Mouse (Mus musculus) large intestine, adult 2 months (tissue): ENCODE measurements at regions not wholly inside any gene's neighbourhood (a gene's known extent, or its start where the extent isn't known, plus 50 kb on each side); places are given as distances from the start of the nearest gene placed in this dataset.
"Not testable (repeated sequence)": the region's sequence is repeated elsewhere in the genome, so short reads cannot be mapped to it uniquely, and the experiment has no call there.

Source experiments
- DNase-seq: peaks from one replicate; pipeline ENCODE4 v3.0.0-alpha.2; 2012; ENCODE audit warnings: low read depth, low spot score
- whole genome bisulfite sequencing: fragments of 180-500 bp; shearing (Covaris S2); methylation state at CpG from one replicate; pipeline ENCODE4 v1.1.7; 2018; 5-methylcytosine and 5-hydroxymethylcytosine counted together

DNA sequence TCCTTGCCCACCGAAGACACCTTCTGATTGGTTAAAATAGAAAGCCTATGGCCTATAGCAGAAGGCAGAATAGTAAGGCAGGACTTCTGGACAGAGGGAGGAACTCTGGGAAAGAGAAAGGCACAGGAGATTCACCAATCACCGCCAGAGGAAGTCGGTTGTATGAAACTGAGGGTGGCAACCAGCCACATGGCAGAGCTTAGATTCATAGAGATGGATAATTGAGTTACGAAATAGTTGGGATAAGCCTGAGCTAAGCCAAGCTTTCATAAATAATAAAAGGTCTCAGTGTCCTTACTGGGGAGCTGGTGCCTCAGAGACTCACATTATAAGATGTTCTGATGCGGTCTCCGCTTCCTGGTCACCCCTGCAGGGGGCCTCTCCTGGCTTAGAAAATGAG, 98.7 kb upstream of the Stt3b start:
- WGBS, result 77% methylated on average over 6 of the region's 6 CpGs
- DNase-seq, result no peak

DNA sequence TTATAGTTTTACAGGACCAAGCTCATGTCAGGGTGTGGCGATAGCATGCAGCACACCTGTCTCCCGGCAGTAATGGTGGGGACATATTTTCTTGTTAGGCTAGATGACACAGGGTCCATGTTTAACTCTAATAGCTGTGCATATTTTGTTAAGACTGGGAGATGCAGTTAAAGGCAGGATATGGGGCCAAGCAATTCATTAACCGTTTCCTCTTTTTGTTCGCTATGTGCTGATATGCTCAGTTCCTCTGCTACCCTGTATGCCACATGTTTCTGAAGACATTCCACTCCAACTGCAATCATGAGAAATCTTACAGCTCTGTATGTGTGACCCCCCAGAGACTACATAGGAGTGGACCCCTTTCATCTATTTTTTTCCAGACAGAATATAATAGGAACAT, 104.0 kb upstream of the Stt3b start:
- no peak for DNase-seq
- 60% methylated on average over 4 of the region's 4 CpGs for WGBS

DNA sequence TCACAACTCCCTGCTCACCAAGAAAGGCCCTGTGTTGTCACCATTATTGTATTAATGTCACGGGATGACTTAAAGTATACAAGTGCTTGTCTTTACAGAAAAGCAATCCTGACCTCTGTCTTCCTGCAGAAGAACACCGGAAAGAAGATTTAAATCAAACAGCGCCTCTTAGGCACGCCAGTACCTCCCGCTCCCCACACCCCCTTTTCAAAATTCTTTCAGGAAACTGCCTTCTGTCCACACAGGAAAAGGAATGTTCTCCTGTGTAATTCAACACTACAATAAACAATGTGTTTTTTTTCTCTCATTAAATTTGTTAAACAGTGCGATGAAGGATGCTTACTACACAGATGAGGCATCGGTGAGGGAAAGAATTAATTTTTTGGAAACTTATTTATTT, 112.6 kb upstream of the Stt3b start:
- no peak for DNase-seq
- WGBS, result 78% methylated on average over 7 of the region's 7 CpGs

DNA sequence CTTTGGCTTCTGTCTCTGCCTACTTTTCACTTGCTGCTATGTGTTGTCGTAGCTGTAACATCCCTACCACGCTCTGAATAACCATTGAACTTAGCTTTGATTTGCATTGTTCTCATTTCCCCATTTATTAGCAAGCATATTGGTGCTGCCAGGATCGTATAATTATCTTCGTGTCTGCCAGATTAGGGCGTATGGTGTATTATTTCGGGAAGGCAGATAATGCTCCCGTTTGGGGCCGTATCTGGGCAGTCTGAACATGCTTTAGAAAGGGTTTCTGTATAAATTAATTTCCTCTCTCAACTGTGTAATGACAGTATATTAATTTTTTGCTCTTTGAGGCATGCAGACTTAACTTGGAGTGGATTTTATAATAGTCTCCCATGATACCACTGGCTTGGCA, 116.5 kb upstream of the Stt3b start:
- no peak for DNase-seq
- 88% methylated on average over 8 of the region's 8 CpGs for WGBS

DNA sequence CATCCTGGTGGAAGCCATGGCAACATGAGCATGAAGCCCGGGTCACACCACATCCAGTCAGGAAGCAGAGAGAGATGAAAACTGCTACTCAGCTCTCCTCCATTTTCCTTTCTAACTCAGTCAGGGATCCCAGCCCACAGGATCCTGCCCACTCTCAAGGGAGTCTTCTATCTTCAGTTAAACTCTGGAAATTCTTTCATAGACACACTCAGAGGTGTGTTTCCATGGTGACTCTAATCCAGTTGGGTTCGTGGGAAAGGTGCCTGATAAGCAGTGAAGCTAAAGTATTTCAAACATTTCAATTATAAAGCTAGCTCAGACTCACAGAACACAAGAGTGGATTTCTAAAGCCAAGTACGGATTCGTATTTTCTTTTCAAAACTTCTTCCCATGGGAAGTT, 120.0 kb upstream of the Stt3b start:
- 80% methylated on average over 4 of the region's 4 CpGs for WGBS
- no peak for DNase-seq

DNA sequence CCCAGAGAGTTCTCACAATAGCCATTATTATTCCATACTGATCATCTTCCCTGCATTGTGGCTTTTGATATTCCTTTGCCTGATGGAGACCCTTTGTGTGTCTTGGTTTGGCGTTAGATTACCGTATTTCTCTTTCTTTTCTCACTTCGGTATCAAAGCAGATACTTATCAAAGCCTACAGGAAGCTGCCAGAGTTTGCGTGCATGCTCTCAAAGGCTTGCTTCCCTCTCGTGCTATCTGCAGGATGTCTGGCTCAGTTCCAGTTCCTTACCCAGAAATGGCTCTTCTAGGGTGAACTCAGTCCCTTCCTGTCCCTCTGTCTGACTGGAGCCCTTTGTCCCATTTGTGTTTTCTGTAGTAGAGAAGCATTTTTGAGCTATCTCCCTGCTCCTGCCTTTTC, 124.5 kb upstream of the Stt3b start:
- 35% methylated on average over 5 of the region's 5 CpGs for WGBS
- DNase-seq, result no peak

DNA sequence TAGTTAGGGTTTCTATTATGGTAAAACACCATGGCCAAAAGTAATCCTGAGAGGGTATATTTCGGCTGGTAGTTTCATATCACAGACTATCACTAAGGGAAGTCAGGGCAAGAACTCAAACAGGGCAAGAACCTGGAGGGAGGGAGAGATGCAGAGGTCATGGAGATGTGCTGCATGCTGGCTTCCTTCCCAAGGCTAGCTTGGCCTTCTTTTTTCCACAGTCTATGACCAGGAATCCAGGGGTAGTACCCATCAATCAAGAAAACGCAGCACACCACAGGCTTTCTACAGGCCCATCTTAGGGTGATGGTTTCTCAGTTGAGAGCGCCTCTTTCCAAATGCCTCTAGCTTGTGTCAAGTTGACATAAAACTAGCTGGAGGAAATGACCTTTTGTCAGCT, 126.1 kb upstream of the Stt3b start:
- DNase-seq, result no peak
- 88% methylated on average over 3 of the region's 3 CpGs for WGBS

DNA sequence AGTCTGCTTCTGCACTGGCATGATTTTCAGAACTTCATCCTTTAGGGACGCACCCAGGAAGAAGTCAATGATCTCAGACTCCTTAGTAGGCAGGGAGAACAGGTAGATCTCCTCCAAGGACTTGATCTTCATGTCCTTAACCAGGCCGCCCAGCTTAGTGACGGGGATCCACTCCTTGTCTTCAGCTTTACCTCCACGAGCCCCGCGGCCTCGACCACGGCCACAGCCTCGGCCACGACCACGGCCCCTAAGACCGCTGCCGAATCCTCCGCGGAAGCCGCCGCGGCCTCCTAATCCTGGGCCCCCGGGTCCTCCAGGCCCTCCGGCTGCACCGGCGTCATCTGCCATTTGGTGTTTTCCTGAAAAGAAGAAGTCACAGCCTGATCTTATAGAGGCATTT, 128.0 kb upstream of the Stt3b start:
- WGBS, result over 99% methylated on average over 22 of the region's 22 CpGs

DNA sequence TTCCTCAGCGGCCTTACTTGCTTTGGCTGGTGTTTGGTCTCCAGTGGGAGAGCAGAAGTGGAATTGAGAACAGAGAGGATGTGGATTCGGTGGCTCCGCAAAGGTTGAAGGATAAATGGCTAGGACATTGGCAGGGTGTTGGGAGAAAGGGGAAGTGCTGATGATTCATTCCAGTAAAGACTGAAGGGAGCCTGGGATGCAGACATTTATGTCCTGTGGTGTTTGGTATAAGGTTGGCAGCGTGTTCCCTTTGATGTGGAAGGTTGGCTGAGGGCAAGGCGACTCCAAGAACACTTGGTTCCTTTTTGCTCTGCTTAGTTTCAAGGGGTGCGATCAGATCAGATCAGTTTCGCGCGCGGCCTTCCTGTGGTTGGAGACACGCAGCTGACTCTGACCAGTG, 136.5 kb upstream of the Stt3b start:
- no peak for DNase-seq
- 89% methylated on average over 11 of the region's 11 CpGs for WGBS

More for the DNA sequence above, 128.0 kb upstream of the Stt3b start:
- not testable (repeated sequence) for DNase-seq

DNA sequence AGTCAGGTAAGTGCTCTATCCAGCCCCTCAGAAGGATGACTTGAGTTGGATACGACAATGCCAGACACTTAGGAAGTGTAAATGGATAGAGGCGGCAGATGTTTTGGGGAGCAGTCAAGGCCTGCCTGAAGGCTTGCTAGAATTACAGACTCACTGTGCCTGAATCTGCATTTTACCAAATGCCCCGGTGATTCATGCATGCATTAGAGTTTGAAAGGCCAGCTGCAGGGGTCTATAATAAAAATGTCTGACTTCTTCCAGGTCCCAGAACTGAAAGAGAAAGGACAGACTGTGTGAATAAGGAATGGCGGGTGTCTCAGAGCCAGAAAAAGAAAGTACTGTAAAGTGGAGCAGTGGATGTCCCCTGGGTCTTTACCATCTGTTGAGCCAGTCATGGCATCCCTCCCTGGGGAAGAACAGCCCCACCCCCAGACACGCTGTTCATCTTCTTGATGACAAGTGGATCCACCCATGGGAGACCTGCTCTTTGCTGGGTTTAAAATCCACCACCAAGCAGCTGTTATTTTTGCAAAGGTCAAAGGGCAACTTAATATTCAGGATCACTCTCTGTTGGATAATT, 140.6 kb upstream of the Stt3b start:
- no peak for DNase-seq
- 83% methylated on average over 5 of the region's 5 CpGs for WGBS

DNA sequence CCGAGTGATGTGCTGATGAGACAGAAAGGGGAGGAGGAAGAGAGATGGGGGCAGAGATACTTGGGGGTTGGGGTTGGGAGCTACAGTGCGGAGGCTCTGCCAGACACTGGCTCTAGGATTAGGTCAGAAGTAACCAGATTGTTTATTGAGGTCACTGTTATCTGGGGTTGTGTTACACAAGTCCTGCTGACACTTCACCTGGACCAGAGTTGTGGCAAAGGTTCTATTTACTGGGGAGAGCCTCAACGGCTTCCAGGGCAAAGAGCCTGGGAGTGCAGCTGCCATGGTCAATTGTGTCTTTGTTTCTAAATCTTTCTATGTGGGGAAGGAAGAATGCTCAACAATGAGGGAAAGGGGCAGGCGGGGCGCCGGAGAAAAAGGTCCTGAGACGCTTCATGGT, 144.6 kb upstream of the Stt3b start:
- no peak for DNase-seq
- WGBS, result 79% methylated on average over 7 of the region's 7 CpGs

DNA sequence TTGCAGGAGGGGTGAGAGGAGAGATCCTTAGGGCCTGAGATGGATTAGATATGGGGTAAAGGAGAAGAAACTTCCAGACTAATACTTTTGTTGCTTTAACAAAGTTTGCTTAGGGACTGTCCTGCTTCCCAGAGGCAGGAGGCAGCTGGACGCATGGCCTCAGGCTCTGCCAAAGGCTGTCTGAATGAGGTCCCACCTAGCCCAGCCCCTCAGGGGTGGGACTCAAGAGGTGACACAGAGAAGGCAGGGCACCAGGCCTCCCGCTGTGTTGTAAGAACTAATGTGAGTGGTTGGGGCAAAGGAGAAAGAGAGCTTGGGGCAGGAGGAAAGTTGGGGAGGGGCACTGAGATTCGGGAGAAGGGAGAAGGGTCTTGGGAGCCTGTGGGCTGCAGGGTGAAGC, 145.9 kb upstream of the Stt3b start:
- DNase-seq, result no peak
- 58% methylated on average over 3 of the region's 3 CpGs for WGBS

DNA sequence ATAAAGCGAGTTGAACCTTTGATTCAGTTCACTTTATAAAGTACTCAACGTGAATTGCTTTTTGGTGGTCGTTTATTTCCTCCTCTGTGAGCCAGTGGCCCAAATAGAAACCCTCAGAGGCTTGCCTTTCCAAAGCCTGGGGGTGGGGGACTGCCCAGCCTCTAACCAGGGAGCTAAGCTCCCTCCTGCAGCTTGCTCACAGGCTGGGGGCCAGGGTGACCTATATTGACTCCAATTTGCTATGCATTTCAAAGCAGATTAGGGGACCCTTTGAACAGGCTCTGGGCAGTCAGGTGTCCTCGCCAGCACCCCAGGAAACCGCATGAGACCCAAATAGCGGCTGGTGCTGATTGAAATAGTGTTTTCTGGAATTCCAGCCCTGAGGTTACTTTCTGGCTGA, 146.4 kb upstream of the Stt3b start:
- DNase-seq, result no peak
- WGBS, result 64% methylated on average over 6 of the region's 6 CpGs

DNA sequence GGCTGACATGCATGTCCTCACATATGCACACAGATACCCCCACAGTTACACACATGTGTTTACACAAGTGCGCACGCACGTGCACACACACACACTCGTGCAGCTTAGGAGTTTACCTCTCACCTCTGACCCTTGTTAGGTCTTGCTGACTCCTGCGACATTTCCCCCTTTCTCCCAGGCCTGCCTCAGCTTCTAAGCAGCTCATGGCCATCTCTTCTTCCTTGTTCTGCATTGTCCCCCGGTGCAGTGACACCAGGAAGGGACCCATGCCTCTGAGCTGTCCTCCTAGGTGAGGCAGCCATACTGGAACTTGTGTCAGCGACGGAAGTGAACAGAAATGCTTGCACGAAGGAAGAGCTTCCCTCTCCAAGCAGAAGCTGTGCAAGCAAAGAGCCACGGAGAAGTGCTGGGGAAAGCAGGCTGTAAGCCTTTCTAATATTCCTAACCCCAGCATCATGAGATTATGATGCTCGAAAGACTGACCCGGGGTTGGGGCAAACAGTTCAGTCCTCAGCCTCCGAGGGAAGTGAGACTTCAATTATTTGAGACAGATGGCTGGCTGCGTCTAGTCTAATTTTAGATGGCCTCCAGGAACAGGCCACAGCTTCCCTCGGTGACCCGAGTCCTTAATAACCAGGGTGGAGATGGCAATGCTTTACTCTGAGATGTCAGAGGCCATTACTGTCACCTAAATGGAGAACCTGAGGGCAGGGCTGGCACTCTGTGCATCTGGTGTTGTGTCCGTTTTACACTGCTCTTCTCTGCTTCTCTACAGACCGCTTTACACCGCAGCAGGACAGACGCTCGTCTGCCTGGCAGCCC, 147.9 kb upstream of the Stt3b start:
- no peak for DNase-seq
- WGBS, result 74% methylated on average over 21 of the region's 21 CpGs

DNA sequence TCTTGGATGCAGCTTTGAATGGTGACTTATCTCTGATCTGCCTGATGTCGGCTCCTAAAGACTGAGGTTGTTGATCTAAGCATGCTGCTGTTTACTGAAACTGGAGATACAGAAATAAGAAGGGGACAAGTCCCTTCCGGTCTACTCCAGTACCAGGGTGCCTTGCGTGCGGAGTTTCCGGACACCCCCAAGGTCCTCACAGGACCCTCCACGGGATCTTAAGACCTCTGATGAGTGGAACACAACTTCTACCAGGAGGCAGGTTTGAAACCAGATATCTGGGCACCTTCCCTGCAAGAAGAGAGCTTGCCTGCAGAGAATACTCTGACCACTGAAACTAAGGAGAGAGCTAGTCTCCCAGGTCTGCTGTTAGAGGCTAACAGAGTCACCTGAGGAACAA, 148.9 kb upstream of the Stt3b start:
- DNase-seq, result not testable (repeated sequence)
- WGBS, result 93% methylated on average over 6 of the region's 6 CpGs

DNA sequence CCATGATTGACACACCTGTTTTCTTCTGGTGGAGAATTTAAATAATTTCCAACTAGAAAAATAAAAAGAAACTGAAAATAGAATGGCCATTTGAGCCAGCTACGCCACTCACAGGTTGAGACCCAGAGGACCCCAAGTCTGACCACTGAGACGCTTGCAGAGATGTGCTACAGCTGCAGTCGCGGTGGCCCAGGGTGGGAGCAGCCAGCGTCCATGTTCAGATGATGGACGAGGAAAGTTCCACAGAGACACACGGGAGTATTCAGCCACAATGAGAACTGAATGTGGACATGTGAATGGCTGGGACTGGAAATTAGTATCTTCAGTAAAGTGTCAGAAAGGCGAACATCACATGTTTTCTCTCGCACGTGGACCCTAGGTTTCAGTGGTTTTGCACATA, 155.1 kb upstream of the Stt3b start:
- no peak for DNase-seq
- 95% methylated on average over 10 of the region's 10 CpGs for WGBS

DNA sequence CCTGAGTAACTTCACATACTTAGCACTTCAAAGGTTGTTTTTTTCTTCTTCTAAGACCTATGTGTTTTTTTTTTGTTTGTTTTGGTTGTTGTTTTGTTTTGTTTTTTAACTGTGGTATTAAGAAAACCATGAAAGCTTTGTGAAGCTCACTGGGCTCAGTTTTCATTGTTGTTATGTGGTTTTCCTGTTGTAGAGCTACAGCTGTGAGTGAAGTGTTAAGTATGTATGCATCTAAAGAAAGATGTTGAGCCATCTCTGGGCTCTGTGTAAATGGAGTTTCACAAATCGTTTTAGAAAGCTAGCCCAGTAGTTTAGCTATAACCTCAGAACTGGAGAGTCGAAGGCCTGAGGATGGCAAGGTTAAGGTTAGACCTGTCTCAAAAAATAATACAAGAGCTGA, 158.4 kb upstream of the Stt3b start:
- 86% methylated on average over 2 of the region's 2 CpGs for WGBS
- DNase-seq, result no peak

DNA sequence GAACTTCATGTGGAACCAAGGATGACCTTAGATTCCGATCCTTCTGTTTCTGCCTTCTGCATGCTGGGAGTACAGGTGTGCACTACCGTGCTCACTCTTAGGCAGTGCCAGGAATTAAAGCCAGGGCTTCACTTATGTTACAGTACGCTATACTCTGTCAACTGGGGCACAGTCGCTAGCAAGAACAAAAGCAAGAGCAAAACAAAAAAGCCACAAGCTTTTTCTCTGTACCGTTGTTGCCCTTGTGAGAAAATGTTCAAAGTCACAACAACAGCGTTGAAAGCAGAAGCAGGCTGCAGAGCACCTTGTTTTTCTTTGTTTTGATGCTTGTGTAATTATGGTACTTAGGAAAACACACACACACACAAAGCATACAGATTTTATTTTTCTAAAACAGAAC, 161.4 kb upstream of the Stt3b start:
- WGBS, result 91% methylated on average over 6 of the region's 6 CpGs
- DNase-seq, result no peak

DNA sequence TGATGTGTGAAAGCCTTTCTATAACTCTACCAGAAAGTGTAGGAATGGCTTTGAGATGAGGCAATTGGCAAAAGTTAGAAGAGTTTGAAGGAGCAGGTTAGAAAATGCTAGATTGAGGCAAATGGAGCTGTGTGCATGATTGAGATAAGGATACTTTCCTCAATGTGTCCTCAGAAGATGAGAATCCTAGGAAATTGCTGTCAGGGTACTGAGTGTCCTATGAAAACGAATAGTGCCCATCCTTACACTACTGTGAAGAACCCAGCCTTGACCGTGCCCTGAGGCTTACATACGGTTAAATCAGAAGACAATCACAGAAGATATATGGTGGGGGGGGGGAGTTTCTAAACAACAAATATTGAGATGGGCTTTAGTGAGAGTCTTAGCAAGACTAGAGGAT, 162.8 kb upstream of the Stt3b start:
- WGBS, result 98% methylated on average over 3 of the region's 3 CpGs
- DNase-seq, result no peak

DNA sequence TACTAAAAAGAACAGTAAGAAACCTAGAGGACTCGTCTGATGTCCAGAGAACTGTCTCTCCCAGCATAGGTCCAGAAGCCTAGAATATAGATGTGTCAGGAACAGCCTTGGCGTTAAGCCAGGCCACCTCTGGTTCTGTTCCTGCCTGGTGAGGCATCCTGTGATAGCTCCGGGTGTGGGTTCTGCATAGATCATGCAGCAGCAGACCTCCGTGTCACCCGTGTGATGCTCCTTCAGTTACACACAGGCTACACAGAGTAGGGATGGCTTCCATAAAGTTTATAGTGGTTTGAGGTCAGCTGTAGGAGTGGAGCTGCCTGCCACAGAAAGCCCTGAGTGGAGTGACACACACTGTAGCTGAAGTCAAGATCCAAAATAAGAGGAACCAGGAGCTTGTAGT, 163.6 kb upstream of the Stt3b start:
- WGBS, result 81% methylated on average over 5 of the region's 5 CpGs
- no peak for DNase-seq

DNA sequence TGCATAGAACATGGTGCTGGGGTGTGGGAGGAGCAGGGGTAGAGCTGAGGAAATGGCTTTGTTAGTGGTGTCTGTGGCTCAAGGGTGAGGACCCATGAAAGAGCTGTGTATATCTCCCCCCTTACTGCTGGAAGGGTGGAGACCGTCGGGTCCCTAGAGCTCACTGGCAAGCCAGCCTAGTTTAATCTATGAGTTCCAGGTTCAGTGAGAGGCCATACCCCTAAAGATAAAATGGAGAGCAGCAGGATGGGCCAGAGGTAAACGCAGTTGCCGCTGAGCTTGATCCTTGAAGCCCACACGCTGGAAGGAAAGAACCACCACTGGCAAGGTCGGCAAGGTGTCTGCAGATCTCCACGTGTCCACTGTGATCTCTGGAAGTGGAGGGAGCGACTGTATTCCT, 164.1 kb upstream of the Stt3b start:
- 91% methylated on average over 8 of the region's 8 CpGs for WGBS
- DNase-seq, result no peak

DNA sequence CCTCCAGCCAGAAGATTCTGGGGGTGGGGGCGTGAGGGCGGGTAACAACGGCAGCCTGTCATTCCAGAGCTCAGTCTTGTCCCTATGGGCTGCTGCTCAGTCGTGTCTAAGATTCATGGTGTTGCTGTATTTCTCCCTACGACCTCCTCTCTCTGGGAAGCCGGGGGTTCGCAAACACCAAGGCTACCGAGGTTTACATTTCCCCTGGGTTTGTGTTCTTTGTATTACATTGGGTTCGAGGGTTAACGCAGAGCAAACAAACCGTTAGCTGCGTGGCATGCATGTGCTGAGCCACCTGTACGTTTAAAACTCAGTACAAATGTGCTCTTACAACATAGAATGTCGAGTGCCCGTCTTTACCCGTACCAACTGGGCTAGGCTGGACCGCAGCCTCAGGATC, 166.0 kb upstream of the Stt3b start:
- DNase-seq, result no peak

More for the DNA sequence above, 166.0 kb upstream of the Stt3b start:
- 37% methylated on average over 17 of the region's 17 CpGs for WGBS
